Mouse (Mus musculus): ENCODE data around the gene Cox5b. TPM values are rescaled to one million over a fixed set of nuclear protein-coding genes. Genes with fewer than 3 reads are reported as not detected.

The Cox5b gene
- total and polyA plus RNA-seq, 2 experiments from 2014 or later, result 302 to 761 TPM

DNA sequence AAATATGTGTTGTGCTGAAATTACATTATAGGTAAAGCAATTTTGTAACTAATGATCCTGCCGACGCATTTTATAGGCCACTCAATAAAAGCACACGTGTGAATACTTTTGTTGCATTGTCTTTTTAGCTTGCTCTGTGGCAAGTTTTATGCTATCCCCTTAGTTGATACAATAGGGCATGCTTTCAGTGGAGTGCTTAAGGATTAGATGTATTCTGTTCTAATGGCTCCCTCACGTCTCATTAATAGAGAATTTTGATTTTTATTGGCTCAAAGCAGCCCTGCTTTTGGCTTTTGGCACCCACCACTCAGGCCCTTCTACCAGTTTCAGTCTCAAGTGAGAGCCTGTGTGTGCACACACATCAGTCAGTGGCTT is 32.8 kb downstream of the Cox5b start:
- no peak overlapping the region for H3K27ac ChIP-seq (ENCODE audit: low read depth, low read length)

DNA sequence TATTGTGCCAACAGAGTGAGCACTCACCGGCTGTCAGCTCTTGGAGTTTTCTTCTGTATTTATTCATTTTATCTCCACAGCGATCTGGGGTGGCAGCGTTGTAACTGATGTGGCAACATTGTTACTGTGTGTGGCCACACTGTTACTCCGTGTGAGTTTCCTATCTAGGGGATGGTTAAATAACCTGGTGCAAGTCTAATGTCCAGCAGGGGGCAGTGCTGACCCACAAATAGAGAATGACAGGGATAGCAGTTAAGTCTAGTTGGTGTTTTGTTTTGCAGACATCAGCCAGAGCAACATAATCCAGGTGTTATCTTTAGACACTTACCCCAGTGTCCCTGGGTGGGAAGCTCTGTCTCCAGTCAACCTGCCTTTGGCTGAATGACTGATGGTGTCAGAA is 46.1 kb downstream of the Cox5b start:
- Histone ChIP-seq H3K4me1 (ENCODE audit: insufficient read depth) (no peaks in the 10 kb centered on the region), H3K27me3 (ENCODE audit: insufficient read depth, low read length) (no peaks in the 10 kb centered on the region), H3K4me3 (ENCODE audit: low read depth, low read length) (no peak overlapping the region), H3K9me3 (ENCODE audit: low read length) (no peaks in the 10 kb centered on the region), H3K4me2 (ENCODE audit: low read depth) (no peak overlapping the region), H3K27ac (ENCODE audit: low read depth, low read length) (no peak overlapping the region), H3K9ac (no peak overlapping the region), H3K36me3 (ENCODE audit: insufficient read depth) (no peaks in the 10 kb centered on the region)
- TF ChIP-seq CTCF (IDR thresholded peaks at IDR 0.05; ENCODE audit: low read depth), result peak; percentile 85
- WGBS, result 9% methylated on average over 4 of the region's 4 CpGs
- peak; percentile 74 for ATAC-seq
- peak; percentile 88 for DNase-seq

More for the DNA sequence above, 32.8 kb downstream of the Cox5b start:
- TF ChIP-seq CTCF (IDR thresholded peaks at IDR 0.05; ENCODE audit: low read depth), result no peak
- DNase-seq (no peak), ATAC-seq (no peak; the same call in 1 of the 2 replicates)
- Histone ChIP-seq H3K4me3 (ENCODE audit: low read depth, low read length) (no peak overlapping the region), H3K9me3 (ENCODE audit: low read length) (no peaks in the 10 kb centered on the region), H3K36me3 (ENCODE audit: insufficient read depth) (no peaks in the 10 kb centered on the region), H3K4me2 (ENCODE audit: low read depth) (no peak overlapping the region), H3K4me1 (ENCODE audit: insufficient read depth) (no peaks in the 10 kb centered on the region), H3K27me3 (ENCODE audit: insufficient read depth, low read length) (no peaks in the 10 kb centered on the region), H3K9ac (no peak overlapping the region)
- WGBS, result 45% methylated on average over 4 of the region's 4 CpGs

DNA sequence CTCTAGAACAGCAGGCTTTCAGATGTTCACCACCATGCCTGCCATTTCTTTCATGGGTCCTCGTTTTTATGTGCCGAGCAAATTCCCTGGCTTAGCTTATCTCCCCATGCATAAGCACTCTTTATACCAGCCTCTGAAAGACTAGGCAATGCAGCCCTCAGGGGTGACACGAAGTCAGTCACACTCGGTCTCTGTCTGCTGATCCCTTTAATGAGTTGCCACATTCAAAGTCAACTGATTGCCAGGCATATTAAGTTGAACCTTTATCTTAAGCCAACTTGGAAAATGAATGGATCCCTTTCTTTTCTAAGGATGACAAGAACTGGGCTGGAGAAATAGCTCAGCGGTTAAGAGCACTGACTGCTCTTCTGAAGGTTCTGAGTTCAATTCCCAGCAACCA is 48.0 kb downstream of the Cox5b start:
- Histone ChIP-seq H3K36me3 (ENCODE audit: insufficient read depth) (no peaks in the 10 kb centered on the region), H3K9me3 (ENCODE audit: low read length) (no peaks in the 10 kb centered on the region), H3K4me2 (ENCODE audit: low read depth) (no peak overlapping the region), H3K4me3 (ENCODE audit: low read depth, low read length) (no peak overlapping the region), H3K27ac (ENCODE audit: low read depth, low read length) (no peak overlapping the region), H3K4me1 (ENCODE audit: insufficient read depth) (no peaks in the 10 kb centered on the region), H3K9ac (no peak overlapping the region), H3K27me3 (ENCODE audit: insufficient read depth, low read length) (no peaks in the 10 kb centered on the region)
- TF ChIP-seq CTCF (IDR thresholded peaks at IDR 0.05; ENCODE audit: low read depth), result no peak
- WGBS, result 50% methylated on average over 5 of the region's 5 CpGs
- ATAC-seq (no peak), DNase-seq (no peak)

DNA sequence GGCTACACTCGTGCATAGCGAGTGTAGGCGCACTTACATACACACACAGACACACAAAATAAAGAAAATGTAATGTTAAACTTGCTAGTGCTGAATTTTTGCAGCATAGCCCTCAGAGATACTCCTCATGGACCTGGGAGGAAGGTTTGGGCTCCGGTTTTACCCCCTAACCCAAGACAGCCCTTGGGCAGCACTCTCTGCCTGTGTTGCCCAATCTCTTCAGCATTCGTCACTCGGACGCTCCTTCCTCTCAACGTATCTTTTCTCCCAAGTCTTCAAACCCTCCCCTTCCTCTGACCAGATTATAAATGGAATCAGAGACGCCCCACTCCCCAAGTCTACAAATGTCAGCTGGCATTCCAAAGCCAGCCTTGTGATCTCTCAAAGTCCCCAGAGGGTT is 51.8 kb downstream of the Cox5b start:
- Histone ChIP-seq H3K27me3 (ENCODE audit: insufficient read depth, low read length) (no peaks in the 10 kb centered on the region), H3K4me3 (ENCODE audit: low read depth, low read length) (no peak overlapping the region), H3K27ac (ENCODE audit: low read depth, low read length) (no peak overlapping the region), H3K9ac (no peak overlapping the region), H3K9me3 (ENCODE audit: low read length) (no peaks in the 10 kb centered on the region), H3K4me1 (ENCODE audit: insufficient read depth) (no peaks in the 10 kb centered on the region), H3K4me2 (ENCODE audit: low read depth) (no peak overlapping the region), H3K36me3 (ENCODE audit: insufficient read depth) (no peaks in the 10 kb centered on the region)
- TF ChIP-seq CTCF (IDR thresholded peaks at IDR 0.05; ENCODE audit: low read depth), result no peak
- DNase-seq (no peak), ATAC-seq (no peak)
- WGBS, result 84% methylated on average over 9 of the region's 9 CpGs

Small RNA genes lying within 50 kb of the gene (microRNA-seq; reads per million reads assigned to microRNA genes)
- gene Gm24133, result 0 reads per million in 2 experiments

Other genes with a start within 250 kb of the Cox5b start
- 15.5 and 21.8 TPM in 2 replicates for gene Lman2l, start 246.2 kb upstream of the Cox5b start, total RNA-seq (2014; rRNA removed)
- gene Lman2l, start 246.2 kb upstream of the Cox5b start, polyA plus RNA-seq (2015; fragmentation: Nextera tagmentation; extraction: Ambion mirVana), result 27.3 and 37.6 TPM in 2 replicates
- gene Cnnm4, start 219.8 kb upstream of the Cox5b start, total RNA-seq (2014; rRNA removed), result 12.3 and 14.6 TPM in 2 replicates
- gene Cnnm4, start 219.8 kb upstream of the Cox5b start, polyA plus RNA-seq (2015; fragmentation: Nextera tagmentation; extraction: Ambion mirVana), result 7.2 and 9.4 TPM in 2 replicates
- gene Cnnm3, start 179.6 kb upstream of the Cox5b start, total RNA-seq (2014; rRNA removed), result 25.6 and 29.1 TPM in 2 replicates
- 3.7 and 4.8 TPM in 2 replicates for gene Cnnm3, start 179.6 kb upstream of the Cox5b start, polyA plus RNA-seq (2015; fragmentation: Nextera tagmentation; extraction: Ambion mirVana)
- 6.3 and 9.8 TPM in 2 replicates for gene Ankrd23, start 154.6 kb upstream of the Cox5b start, total RNA-seq (2014; rRNA removed)
- gene Ankrd23, start 154.6 kb upstream of the Cox5b start, polyA plus RNA-seq (2015; fragmentation: Nextera tagmentation; extraction: Ambion mirVana), result 4.5 and 5.3 TPM in 2 replicates
- gene Gm42417, start 152.0 kb upstream of the Cox5b start, total RNA-seq (2014; rRNA removed), result 0.38 TPM in 1 of 2 replicates, not detected in the other
- 0.27 TPM in 1 of 2 replicates, not detected in the other for gene Gm42417, start 152.0 kb upstream of the Cox5b start, polyA plus RNA-seq (2015; fragmentation: Nextera tagmentation; extraction: Ambion mirVana)
- gene Ankrd39, start 144.0 kb upstream of the Cox5b start, total RNA-seq (2014; rRNA removed), result 19.3 and 25.5 TPM in 2 replicates
- gene Ankrd39, start 144.0 kb upstream of the Cox5b start, polyA plus RNA-seq (2015; fragmentation: Nextera tagmentation; extraction: Ambion mirVana), result 21.1 and 23.6 TPM in 2 replicates
- 32.8 and 39.1 TPM in 2 replicates for gene Sema4c, start 133.1 kb upstream of the Cox5b start, total RNA-seq (2014; rRNA removed)
- 17.3 and 24.1 TPM in 2 replicates for gene Sema4c, start 133.1 kb upstream of the Cox5b start, polyA plus RNA-seq (2015; fragmentation: Nextera tagmentation; extraction: Ambion mirVana)
- gene Fam178b, start 8.3 kb upstream of the Cox5b start, total RNA-seq (2014; rRNA removed), result 0.23 TPM in 1 of 2 replicates, not detected in the other
- not detected in 2 replicates for gene Fam178b, start 8.3 kb upstream of the Cox5b start, polyA plus RNA-seq (2015; fragmentation: Nextera tagmentation; extraction: Ambion mirVana)
- gene 4933424G06Rik, start 18.7 kb downstream of the Cox5b start, total RNA-seq (2014; rRNA removed), result not detected in 2 replicates
- gene 4933424G06Rik, start 18.7 kb downstream of the Cox5b start, polyA plus RNA-seq (2015; fragmentation: Nextera tagmentation; extraction: Ambion mirVana), result 0.39 and 0.71 TPM in 2 replicates
- 137 TPM in 2 replicates for gene Actr1b, start 23.0 kb downstream of the Cox5b start, total RNA-seq (2014; rRNA removed)
- gene Actr1b, start 23.0 kb downstream of the Cox5b start, polyA plus RNA-seq (2015; fragmentation: Nextera tagmentation; extraction: Ambion mirVana), result 94.8 and 102 TPM in 2 replicates
- 2.2 and 4.5 TPM in 2 replicates for gene Zap70, start 70.3 kb downstream of the Cox5b start, total RNA-seq (2014; rRNA removed)
- 2.1 and 2.9 TPM in 2 replicates for gene Zap70, start 70.3 kb downstream of the Cox5b start, polyA plus RNA-seq (2015; fragmentation: Nextera tagmentation; extraction: Ambion mirVana)

All from forebrain, postnatal 0 days (tissue).